Mouse (Mus musculus) erythroblast, adult 5-6 weeks (primary cell): ENCODE data around the gene Zp2. TPM values are rescaled to one million over a fixed set of nuclear protein-coding genes. Genes with fewer than 3 reads are reported as not detected.

Experiments
- ATAC-seq: replicated peaks from 2 replicates; pipeline ENCODE4 v1.8.0; 2016; ENCODE audit warnings: moderate number of reproducible peaks, mild to moderate bottlenecking, moderate TSS enrichment, inconsistent platforms; ENCODE audit not compliant: poor library complexity, low FRiP score, severe bottlenecking
- total RNA-seq, 2 experiments: library from RNA; stranded (forward) in 1 of 2; stranded (reverse) in 1 of 2; fragments of 150-400 nt in 1 of 2; fragments of 200-764, 138-1000 nt in 1 of 2; gene quantifications; 2 replicates each; pipeline versions ENCODE4 v1.2.3 to v1.2.4; 2015 to 2017; ENCODE audit warnings: low replicate concordance in 2 of 2

Zp2 gene
- total RNA-seq, 2 experiments from 2014 or later: not detected

DNA sequence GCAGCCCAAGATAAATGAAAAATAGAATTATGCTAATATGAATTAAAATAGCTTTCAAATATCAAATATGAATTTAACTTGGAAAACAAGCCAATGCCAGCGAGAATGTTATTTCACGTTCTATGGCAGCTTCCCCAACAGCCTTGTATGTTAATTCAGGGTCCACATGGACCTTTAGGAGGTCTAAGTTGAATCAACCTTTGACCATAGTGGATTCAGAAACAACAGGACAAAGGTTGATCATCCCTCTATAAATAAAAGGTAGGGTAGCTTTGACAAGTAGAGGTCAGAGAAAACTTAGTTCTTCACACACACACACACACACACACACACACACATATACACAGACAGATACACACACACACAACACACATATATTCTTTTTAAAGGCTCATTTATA lies 5.8 kb upstream of the Zp2 start:
- no peak for ATAC-seq

DNA sequence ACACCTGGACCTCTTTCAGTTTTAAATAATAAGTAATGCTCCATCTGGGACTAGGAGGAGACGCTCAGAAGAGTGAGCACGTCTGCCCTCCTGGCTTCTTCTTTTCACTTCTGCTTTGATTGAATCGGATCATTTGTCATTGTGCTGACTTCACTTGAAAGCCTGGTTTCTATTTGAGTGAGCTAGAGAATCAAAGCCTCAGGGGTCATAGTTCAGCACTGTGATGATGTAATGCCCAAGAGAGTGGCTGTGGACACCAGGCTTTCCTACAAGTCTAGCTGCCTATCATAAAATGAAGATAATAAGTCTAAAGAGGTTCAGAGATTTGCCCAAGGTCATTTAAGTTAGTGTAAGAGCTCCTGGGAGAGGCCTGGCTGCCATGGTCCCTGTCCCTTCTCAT lies 5.2 kb upstream of the Zp2 start:
- no peak for ATAC-seq

DNA sequence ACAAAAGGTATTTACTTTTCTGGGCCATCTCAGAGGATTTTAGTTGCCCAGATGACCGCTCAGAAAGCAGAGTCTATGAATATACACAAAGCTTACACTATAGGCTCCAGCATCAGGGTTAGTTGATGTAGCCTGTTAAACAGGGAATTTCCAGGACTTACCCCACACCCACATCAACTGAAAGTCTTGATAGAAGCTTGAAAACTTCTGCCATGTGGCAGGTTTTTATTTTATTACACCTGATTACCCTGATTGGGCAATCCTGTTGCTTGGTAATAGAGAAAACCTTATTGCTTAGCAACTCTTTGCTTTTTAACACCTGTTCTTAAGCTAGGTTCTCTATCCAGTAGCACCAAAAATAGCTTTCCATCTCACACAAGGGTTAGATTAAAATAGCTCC lies 2.3 kb downstream of the Zp2 start:
- no peak for ATAC-seq

DNA sequence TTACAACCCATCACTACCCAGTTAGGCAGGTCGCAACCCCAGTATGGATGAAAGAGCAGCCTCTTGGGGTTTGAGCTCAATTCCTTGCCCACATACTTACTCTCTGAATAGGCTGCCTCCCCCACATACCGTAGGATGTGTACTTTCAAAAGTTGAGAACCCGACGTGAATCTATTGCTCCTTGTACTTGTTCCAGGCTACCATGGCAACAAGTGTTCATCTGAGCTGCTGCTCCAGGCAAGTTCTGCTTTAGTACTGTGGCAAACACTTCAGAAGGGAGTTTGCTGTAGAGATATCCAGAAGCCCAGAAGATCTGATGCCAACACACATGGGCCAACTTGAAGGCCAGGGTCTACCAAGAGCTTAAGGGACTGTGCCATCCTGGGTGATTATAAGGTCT lies 16.1 kb downstream of the Zp2 start:
- no peak for ATAC-seq

DNA sequence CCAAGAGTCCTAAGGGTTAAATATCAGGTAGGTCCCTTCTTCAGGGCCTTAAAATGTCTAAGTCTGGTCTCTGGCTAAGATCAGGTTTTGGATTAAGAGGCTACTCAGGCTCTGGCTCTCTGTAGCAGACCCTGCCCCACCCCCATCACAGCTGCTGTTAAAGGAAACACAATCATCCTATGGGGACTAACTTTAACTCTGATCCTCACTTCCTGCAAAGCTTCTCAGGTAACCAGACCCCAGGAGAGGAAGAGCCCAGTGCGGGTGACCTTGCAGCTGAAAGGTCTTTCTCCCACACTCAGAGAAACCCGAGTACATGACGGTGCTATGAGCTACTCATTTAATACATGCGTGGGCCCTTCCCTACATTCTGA lies 17.4 kb downstream of the Zp2 start:
- no peak for ATAC-seq

DNA sequence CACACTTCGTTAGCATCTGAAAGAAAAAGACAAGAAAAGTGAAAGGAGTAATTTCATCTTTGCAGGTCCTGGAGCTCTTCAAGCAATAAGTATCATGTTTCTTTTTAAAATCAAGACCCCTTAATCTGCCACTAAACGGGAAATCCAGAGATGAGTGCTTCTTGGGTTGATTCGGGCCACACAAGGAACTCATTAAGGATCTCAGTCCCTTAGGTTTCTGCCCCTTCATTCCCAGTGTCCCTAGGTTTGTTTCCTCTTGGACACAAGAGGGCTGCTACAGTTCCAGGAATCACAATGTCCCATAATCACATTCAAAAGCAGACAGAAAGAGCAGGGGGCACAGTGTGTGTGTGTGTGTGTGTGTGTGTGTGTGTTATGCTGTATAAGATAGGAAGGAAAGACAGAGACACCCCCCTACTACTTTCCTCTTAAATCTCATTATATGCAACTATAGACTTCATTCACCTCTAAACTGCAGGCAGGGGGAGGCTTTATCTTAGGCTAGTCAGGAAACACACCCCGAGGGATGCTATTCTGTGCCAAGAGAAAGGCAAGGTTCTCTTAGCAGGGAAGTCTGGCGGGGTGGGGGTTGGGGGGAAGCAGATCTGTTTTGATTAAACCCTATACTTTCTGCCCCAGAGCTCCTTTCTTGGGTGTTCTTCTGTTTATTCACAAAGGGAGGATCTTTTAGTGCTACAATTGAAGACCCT lies 18.0 kb downstream of the Zp2 start:
- ATAC-seq: no peak

DNA sequence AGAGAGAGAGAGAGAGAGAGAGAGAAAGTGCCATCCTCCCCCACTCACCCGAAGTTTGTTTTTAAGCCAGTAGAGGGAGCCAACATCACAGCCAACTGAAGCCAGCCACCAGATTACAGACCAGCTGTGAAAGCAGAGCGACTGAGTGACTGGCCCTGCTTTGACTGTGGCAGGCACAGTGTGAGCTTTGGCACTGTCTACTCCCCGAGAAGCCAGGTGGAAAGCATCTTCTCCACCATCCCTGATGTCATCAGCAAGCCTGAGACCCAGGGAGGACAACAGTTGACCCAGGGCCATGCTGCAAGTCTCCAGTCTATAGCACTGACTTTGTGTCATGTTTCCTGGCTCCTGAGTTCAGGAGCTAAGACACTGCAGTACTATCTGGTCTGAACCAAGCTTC lies 20.2 kb downstream of the Zp2 start:
- ATAC-seq: no peak

DNA sequence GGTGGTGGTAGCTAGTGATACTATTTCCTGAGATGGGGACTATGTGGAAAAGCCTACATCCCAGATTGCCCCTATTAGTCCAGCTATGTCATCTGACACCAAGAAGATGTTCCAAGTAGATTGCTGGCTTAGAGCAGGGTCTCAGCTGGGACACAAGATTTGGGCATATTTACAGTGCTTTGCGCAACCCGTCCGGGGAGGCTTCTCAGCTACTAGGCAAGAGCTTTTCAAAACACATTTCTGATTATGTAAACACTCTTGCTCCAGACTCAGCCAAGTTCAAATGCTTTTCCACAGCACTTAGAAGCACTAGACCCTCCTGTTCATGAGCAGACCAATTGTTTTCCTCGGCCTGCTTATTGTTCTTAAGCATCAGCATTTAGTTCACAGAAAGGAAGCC lies 21.3 kb downstream of the Zp2 start:
- ATAC-seq: no peak

DNA sequence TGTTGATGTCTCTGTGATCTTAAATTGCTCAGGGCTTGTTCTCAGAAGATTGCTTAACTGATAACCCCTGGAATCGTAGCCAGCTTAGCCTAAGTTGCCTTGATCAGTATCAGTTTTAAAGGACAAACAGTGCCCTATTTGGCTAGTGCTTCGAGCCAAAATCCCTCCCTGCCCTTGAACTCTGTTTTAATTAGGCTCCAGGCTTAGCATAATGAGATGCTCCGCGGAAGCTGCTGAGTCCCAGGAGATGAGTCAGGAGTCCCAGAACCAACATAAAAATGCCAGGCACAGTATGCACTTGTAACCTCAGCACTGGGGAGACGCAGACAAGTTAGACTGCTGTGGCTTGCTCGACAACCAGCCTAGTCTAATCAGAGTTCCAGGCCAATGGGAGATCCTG lies 27.6 kb downstream of the Zp2 start:
- ATAC-seq: no peak

DNA sequence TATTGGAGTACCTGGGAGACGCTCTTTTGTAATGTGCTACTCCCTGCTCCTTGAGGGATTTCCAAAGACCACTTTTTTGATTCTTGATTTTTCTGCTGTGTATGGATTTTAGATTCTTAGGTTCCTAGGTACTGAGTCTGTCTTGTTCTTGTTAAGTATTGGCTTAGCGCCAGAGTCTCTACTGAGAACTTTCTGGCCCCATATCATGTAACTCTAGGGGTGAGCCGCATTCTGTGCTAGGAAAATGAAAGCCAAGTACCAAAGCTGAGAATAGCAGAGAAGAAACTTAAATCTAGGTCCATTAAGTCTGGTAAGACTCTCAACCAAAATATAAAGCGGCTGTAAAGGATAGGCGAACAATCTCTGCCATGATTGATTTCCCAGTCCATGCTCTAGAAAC lies 28.1 kb downstream of the Zp2 start:
- no peak for ATAC-seq

DNA sequence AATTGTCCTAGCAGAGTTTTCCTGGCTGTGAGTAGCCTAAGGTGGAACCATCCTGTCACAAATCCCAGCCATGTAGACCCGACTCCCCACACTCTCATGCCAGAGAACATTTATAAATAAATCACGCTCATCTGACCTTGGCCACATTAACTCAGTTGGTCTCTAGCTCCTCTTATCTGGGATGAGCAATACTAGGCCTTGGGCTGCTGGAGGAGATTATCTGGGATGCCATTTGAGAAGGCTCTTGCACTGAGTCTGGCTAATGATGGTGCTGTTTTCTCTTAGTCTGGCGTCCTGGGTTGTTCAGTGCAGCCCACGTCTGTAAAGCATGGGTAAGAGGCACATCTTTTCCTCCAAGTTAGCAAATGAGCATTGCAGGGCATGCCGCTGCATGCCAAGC lies 35.4 kb downstream of the Zp2 start:
- no peak for ATAC-seq

DNA sequence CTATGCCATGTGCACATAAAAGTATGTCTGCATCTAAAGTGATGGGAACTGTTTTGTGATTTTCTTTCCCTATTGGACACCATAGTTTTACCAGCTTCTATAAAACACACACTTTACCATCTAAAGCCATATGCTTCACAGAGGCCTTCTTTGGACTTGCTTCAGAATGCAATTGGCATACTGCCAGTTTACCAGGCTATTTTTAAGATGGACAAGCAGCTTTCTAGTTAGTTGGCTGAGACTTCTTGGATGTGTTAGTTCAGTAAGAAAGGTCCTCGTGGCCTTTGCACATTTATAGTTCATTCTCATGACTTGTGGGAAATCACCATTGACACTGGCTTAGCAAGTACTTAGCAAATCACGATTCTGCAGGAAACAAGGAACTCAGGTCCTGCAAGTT lies 38.7 kb downstream of the Zp2 start:
- no peak for ATAC-seq

DNA sequence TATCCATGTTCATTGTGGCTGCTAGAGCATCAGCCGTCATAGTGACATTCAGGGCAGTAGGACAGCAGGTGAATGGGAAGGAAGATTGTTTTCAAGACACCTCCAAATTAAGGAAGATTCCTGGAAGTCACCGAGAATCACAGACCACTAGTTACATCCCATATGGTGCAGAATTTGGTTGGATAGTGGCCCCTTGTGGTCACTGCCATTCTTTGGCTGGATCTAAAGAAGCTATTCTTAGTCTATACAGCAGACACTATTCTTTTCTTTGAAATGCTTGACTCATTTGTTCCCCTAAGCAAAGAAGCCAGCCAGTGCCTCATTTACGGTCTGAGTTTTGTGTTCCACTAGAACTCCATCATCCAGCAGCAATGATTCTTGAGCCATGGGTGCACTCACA lies 40.1 kb downstream of the Zp2 start:
- ATAC-seq: no peak

DNA sequence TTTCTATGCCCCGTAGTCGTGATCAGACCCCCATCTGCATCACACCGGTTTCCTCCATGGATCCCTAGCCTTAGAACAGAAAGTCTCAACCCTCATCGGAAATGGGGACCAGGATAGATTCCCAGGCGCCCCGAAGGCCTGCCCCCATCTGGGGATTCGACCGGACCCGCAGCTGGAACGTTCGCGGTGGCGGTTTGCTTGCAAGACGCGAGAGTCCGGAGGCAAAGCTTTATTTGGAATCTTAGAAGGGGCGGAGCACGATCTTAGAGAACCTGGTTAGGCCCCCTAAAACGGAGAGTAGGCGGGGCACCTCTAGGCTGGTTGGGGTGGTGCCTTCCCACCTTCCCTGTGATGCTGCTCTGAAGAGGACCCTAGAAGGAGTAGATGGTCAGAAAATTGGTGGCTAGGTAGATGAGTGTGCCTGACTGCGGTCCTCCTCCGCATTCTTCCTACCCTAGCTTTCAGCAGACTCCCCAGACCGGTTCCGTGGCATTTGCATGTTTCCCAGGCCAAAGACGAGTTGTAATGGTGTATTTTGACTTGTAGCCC lies 42.0 kb downstream of the Zp2 start:
- no peak for ATAC-seq

DNA sequence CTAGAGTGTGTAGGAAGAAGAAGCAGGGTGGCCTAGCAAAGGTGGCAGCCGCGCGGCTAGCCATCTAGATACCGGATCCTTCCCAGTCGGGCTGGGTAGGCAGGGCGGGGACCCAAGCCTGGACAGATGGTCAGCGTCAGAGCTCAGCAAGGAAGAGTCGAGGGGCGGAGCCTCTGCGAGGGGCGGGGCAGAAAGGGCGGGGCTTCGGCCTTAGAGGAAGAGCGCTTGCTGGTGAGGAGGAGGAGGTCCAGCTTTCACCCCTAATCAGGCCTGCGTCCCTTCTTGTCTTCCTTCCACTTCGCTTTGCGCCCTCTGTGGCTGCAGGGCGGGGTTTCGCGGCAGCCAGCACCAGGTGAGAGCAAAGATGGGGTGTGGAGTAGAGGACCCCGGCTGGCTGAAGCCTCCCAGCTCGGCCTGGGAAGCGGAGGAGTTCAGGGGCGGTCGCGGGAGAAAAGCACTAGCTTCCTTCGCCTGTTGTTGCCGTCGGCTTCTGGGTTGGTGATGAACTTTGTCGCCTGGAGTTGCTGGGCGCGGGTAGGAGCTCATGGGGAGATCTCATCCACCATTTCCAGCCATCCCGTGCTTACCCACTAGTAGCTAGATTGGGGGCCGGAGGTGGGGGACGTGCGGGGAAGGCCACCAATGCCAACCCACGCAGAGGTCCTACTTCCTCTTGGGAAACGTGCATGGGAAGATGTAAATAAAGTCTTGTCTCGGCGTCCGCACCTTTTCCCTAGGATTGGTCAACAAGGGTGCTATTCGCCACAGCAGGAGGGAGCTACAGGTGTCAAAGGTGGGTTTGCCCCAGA lies 42.7 kb downstream of the Zp2 start, which contains the start of gene Tmem159:
Gene Tmem159, plus strand, starts transcription at position 190 of the 809 bp plus-strand sequence.
- no peak; the same call in 1 of the 2 replicates for ATAC-seq

DNA sequence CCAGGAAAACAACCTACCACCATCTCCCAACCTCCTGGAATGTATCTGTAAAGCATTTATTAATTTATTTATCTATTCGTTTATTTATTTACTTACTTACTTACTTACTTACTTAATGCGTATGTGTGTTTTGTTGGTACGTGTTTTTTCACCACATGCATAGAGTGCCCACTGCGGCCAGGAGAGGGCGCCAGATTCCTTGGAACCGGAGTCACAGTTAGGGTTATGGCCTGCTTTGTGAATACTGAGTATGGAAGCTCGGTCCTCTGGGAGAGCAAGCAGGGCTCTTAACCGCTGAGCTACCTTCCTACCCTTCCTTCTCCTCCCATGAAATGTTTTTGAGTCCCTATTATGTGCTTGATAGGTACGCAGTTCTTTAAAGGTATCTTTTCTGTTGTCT lies 46.7 kb downstream of the Zp2 start:
- ATAC-seq: no peak

DNA sequence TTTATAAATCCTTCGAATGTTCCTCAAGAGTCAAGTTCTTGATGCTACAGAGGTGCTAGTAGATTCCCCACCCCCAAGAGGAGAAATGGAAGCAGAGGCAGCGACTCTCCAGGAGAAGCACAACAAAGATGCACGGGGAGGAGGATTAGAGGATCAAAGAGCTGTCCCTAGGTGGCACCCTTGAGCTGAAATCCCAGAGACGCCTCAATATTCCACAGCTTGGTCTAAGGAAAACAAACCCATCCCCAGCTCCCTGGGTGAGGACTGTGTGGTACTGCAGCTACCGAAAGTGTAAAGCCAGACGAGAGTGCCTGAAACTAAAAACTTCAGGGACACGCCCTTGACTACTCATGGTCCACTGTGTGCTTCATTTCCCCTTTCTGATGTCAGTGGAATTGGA lies 47.2 kb downstream of the Zp2 start:
- ATAC-seq: no peak

DNA sequence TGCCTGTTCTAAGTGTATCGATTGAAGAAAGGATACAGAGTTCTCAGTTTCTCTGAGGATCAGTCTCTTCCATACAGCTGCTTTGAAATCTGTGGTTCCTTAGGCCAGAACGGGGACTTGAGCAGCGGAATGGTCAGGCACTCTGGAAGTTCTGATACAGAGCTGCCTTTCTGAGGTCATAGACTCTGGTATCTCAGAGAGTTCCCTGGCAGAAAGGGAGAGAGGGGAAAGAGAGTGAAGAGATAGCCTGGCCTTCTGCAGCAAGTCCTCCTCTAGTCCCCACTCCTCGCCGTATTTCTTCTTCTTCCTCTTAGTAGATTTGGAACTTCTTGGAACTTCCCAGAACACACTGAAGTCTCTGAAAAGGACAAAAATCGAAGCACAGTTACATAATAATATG lies 49.9 kb downstream of the Zp2 start, which contains the start of gene Dnah3:
Gene Dnah3, minus strand, starts transcription at position 101 of the 400 bp plus-strand sequence.
- no peak for ATAC-seq

DNA sequence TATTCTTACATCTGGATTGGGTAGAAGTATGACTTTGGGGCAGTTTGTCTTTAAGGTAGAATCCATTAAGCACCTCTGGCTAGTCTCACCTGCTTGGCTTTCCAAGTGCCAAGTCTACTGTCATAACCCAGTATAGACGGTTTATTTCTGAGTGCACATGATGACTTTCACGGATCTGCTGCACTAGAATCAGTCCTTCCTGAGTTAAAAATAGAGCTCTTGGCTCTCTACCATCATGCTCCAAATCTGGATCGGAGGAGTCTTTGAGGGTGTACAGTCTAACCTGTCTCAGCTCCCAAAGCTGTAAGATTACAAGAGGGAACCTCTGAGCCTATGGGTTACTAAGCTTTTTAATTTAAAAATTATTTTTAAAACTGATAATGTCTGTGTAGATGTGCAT lies 50.9 kb downstream of the Zp2 start:
- no peak for ATAC-seq

DNA sequence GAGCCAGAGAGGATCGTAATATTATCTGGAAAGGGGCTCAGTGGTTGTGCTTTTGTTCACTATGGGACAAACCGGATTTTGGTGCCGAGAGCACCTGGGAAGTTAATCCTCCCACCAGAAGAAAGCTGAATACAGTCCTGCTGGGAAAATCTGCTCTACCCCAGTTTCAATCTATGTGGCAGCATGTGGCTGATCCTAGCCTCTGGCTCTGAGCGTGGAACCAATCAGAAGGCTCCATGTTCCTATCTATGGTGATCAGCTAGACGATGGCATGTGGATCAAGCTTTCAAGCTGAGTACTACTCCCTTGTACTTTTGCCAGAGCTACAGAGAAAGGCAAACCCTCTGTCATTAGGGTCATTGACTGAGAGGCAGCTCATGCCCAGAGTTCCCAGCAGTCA lies 52.1 kb downstream of the Zp2 start:
- no peak for ATAC-seq

DNA sequence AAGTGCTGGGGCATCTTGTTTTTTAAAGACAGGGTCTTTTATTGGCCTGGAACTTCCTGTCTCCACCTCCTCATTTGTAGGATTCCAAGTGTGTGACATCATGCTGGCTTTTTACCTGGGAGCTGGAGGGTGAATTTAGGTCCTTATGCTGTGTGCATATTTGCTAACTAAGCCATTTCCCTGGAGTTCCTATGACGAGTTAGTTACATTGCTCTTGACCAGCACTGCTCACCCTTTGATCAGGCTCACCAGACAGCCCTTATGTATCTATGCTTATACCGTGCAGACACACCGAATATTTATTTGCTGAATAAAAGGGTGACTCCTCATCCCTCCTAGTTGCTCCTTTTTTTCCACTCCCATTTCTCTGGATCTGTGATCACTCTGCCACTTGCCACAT lies 64.9 kb downstream of the Zp2 start:
- no peak for ATAC-seq
